Mouse (Mus musculus) E14TG2a.4 (cell line): ENCODE results near the gene Ddx28.

Experiments used
- H3K27me3 ChIP-seq: 2 replicates; pipeline ENCODE4 v1.6.1; 2014; ENCODE audit warnings: low read length, control low read depth; ENCODE audit not compliant: insufficient read depth
- H3K36me3 ChIP-seq: 2 replicates; pipeline ENCODE4 v1.6.1; 2014; ENCODE audit warnings: low read length, control low read depth; ENCODE audit not compliant: insufficient read depth
- H3K4me1 ChIP-seq: replicated peaks from 2 replicates; pipeline ENCODE4 v1.6.1; 2014; ENCODE audit warnings: low read depth, low read length, control low read depth
- H3K4me3 ChIP-seq: replicated peaks from 2 replicates; pipeline ENCODE4 v1.5.1; 2014; ENCODE audit warnings: mild to moderate bottlenecking, low read length
- H3K9me3 ChIP-seq: 2 replicates; pipeline ENCODE4 v1.6.1; 2014; ENCODE audit warnings: low read length, control low read depth
- CTCF ChIP-seq: conservative IDR thresholded peaks from 2 replicates; pipeline ENCODE4 v1.5.1; 2014; ENCODE audit warnings: low read length
- NANOG ChIP-seq: IDR thresholded peaks from 2 replicates; pipeline ENCODE4 v1.6.1; 2014; ENCODE audit warnings: borderline replicate concordance, low read length, mixed read lengths
- POU5F1 ChIP-seq: IDR thresholded peaks from 2 replicates; pipeline ENCODE4 v1.6.1; 2014; ENCODE audit warnings: low read length, borderline replicate concordance

Ddx28 gene

GRCm38 (mm10) chr8:106007135-106007534 is 4.5 kb downstream of the Ddx28 start:
- TF ChIP-seq POU5F1 (no peak), CTCF (no peak), NANOG (no peak)
- peaks cover 19% of the 10 kb centered on the region for H3K36me3 ChIP-seq
- no peaks in the 10 kb centered on the region for H3K27me3 ChIP-seq
- no peaks in the 10 kb centered on the region for H3K9me3 ChIP-seq
- no peak overlapping the region for H3K4me3 ChIP-seq
- H3K4me1 ChIP-seq = peaks cover 17% of the 10 kb centered on the region

GRCm38 (mm10) chr8:106006413-106006812 is 5.3 kb downstream of the Ddx28 start:
- TF ChIP-seq CTCF (peak; percentile 32; the same call in 1 of the 2 replicates), NANOG (no peak), POU5F1 (no peak)
- Histone ChIP-seq H3K27me3 (peaks cover 6% of the 10 kb centered on the region; the same call in 1 of the 2 replicates), H3K4me3 (no peak overlapping the region)

GRCm38 (mm10) chr8:106005875-106006274 is 5.8 kb downstream of the Ddx28 start, which contains the start of gene Dpep2nb:
Dpep2nb (minus strand) TSS chr8:106005975.
- no peak for TF ChIP-seq NANOG
- TF ChIP-seq POU5F1 = no peak
- TF ChIP-seq CTCF = no peak
- no peak within 1 kb of the TSS for H3K4me3 ChIP-seq

More at GRCm38 (mm10) chr8:106006413-106006812, 5.3 kb downstream of the Ddx28 start:
- Histone ChIP-seq H3K4me1 (peaks cover 13% of the 10 kb centered on the region), H3K9me3 (no peaks in the 10 kb centered on the region), H3K36me3 (peaks cover 19% of the 10 kb centered on the region)

GRCm38 (mm10) chr8:106004538-106005207 is 7.0 kb downstream of the Ddx28 start:
- peaks cover 2% of the 10 kb centered on the region for H3K4me1 ChIP-seq
- no peak for TF ChIP-seq NANOG
- TF ChIP-seq CTCF = no peak
- no peak for TF ChIP-seq POU5F1
- H3K4me3 ChIP-seq = no peak overlapping the region
- peaks cover 8% of the 10 kb centered on the region for H3K27me3 ChIP-seq
- H3K9me3 ChIP-seq = no peaks in the 10 kb centered on the region
- peaks cover 12% of the 10 kb centered on the region for H3K36me3 ChIP-seq

More at GRCm38 (mm10) chr8:106005875-106006274, 5.8 kb downstream of the Ddx28 start, which contains the start of gene Dpep2nb:
- Histone ChIP-seq H3K27me3 (peaks cover 8% of the 10 kb centered on the region), H3K4me1 (peaks cover 13% of the 10 kb centered on the region), H3K9me3 (no peaks in the 10 kb centered on the region), H3K36me3 (peaks cover 19% of the 10 kb centered on the region)

- TF ChIP-seq NANOG (no peak), CTCF (no peak)
- Histone ChIP-seq H3K27me3 (peaks cover 8% of the 10 kb centered on the region), H3K4me1 (no peaks in the 10 kb centered on the region), H3K36me3 (no peaks in the 10 kb centered on the region), H3K4me3 (no peak overlapping the region), H3K9me3 (no peaks in the 10 kb centered on the region)
These were observed 9.8 kb downstream of the Ddx28 start for GRCm38 (mm10) chr8:106001908-106002307.

DNA sequence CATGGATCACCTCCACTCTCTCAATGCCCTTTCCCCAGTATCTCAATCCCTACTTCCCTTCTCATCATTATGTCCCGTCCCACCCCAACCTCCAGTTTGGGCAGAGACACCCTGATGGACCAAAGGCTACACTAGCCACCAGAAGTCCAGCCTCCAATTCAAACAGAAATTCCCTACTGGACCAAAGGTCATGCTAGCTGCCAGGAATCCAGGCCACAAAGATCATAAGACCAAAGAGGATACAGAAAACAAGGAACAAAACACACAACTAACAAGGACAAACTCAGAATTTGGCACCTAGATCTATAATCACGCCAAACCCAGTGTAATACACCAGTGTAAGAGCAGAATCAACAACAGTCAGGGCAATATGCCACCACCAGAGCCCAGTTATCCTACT is 12.7 kb downstream of the Ddx28 start:
- Histone ChIP-seq H3K27me3 (peaks cover 18% of the 10 kb centered on the region), H3K4me3 (no peak overlapping the region), H3K9me3 (no peaks in the 10 kb centered on the region), H3K36me3 (no peaks in the 10 kb centered on the region), H3K4me1 (peaks cover 9% of the 10 kb centered on the region; the same call in 1 of the 2 replicates)
- TF ChIP-seq NANOG (no peak), CTCF (no peak), POU5F1 (no peak)

- no peaks in the 10 kb centered on the region for H3K9me3 ChIP-seq
- peaks cover 12% of the 10 kb centered on the region for H3K27me3 ChIP-seq
- H3K4me1 ChIP-seq = peaks cover 12% of the 10 kb centered on the region; the same call in 1 of the 2 replicates
- peak overlapping the region; percentile 17; the same call in 1 of the 2 replicates for H3K4me3 ChIP-seq
- TF ChIP-seq POU5F1 (no peak), NANOG (no peak), CTCF (no peak)
- H3K36me3 ChIP-seq = no peaks in the 10 kb centered on the region
These were observed 15.3 kb downstream of the Ddx28 start for GRCm38 (mm10) chr8:105996359-105996758.

GRCm38 (mm10) chr8:105993226-105993625 is 18.5 kb downstream of the Ddx28 start:
- Histone ChIP-seq H3K4me1 (peaks cover 23% of the 10 kb centered on the region), H3K27me3 (peaks cover 32% of the 10 kb centered on the region), H3K9me3 (no peaks in the 10 kb centered on the region), H3K4me3 (no peak overlapping the region), H3K36me3 (no peaks in the 10 kb centered on the region)
- no peak for TF ChIP-seq NANOG
- TF ChIP-seq POU5F1 = no peak
- no peak for TF ChIP-seq CTCF
